Mouse (Mus musculus) spleen, adult 2 months (tissue): Measurements from ENCODE around the gene Il11ra1.

Source experiments
- CTCF ChIP-seq: fragments of 200-500 bp; IDR thresholded peaks from 2 replicates; pipeline ENCODE4 v1.5.1; 2011; ENCODE audit warnings: mild to moderate bottlenecking, inconsistent platforms; ENCODE audit not compliant: insufficient read depth, insufficient read length, insufficient replicate concordance; ENCODE audit errors: extremely low read depth
- POLR2A ChIP-seq: fragments of 200-500 bp; IDR thresholded peaks from 2 replicates; pipeline ENCODE4 v1.6.1; 2011; ENCODE audit warnings: low read depth, low read length, inconsistent platforms

DNA sequence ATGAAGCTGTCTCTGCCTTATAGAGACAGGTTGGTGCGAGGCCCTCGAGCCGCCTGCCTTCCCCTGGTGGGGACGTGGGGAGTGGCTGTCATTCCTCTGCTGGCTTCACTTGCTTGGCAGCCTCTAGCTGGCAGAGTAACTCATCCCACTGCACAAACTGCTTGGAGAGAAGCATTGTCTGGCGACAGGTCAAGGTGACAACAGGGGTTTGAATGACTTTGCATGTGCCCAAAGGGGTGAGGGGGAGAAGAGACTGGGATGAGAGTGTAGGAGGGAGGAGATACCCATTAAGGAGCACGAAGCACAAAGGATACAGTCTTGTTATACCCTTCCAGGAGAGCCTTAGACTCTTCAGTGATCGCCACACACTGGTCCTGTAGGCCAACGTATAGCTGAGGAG, 15.3 kb downstream of the Il11ra1 start:
- TF ChIP-seq CTCF: no peak
- no peak for TF ChIP-seq POLR2A
